Mouse (Mus musculus) liver, postnatal 0 days (tissue): ENCODE measurements around the gene Akap10.

ENCODE experiments used
- CTCF ChIP-seq: sonication (generic); IDR thresholded peaks from 2 replicates; pipeline ENCODE4 v1.5.1; 2016; ENCODE audit warnings: antibody characterized with exemption, low read depth
- EP300 ChIP-seq: IDR thresholded peaks from 2 replicates; pipeline ENCODE4 v1.6.1; 2016; ENCODE audit warnings: antibody characterized with exemption, low read depth, mild to moderate bottlenecking

- TF ChIP-seq CTCF = no peak
- no peak for TF ChIP-seq EP300
Observed at GRCm38 (mm10) chr11:61971441-61972221, 41.6 kb upstream of the Akap10 start.
